Mouse (Mus musculus) stomach, embryonic 14.5 days (tissue): ENCODE measurements at regions not wholly inside any gene's neighbourhood (a gene's known extent, or its start where the extent isn't known, plus 50 kb on each side); places are given as distances from the start of the nearest gene placed in this dataset.

Experiments
- ATAC-seq: fragments of 200-750 bp; cut with Nextera tagmentation; 2 replicates; pipeline ENCODE4 v1.8.0; 2017; ENCODE audit warnings: low read depth, moderate TSS enrichment; ENCODE audit not compliant: insufficient number of reproducible peaks, insufficient read depth, low FRiP score
- H3K27ac ChIP-seq: fragments of 300-500 bp; sonication (generic); 2 replicates; pipeline ENCODE4 v1.5.1; 2014; ENCODE audit warnings: mild to moderate bottlenecking, low read length, moderate library complexity, mixed read lengths
- H3K27me3 ChIP-seq: fragments of 300-500 bp; sonication (generic); 2 replicates; pipeline ENCODE4 v1.6.1; 2014; ENCODE audit warnings: low read length, control low read depth, mixed read lengths; ENCODE audit not compliant: control insufficient read depth, insufficient read depth
- H3K36me3 ChIP-seq: fragments of 300-500 bp; sonication (generic); 2 replicates; pipeline ENCODE4 v1.6.1; 2014; ENCODE audit warnings: mild to moderate bottlenecking, control low read depth, low read length, moderate library complexity, mixed read lengths; ENCODE audit not compliant: control insufficient read depth, insufficient read depth
- H3K4me1 ChIP-seq: fragments of 300-500 bp; sonication (generic); 2 replicates; pipeline ENCODE4 v1.6.1; 2014; ENCODE audit warnings: low read length, control low read depth, mixed read lengths; ENCODE audit not compliant: control insufficient read depth, insufficient read depth
- H3K4me2 ChIP-seq: fragments of 300-500 bp; sonication (generic); replicated peaks from 2 replicates; pipeline ENCODE4 v1.6.1; 2014; ENCODE audit warnings: low read depth, low read length, control low read depth
- H3K4me3 ChIP-seq: fragments of 300-500 bp; sonication (generic); 2 replicates; pipeline ENCODE4 v1.5.1; 2014; ENCODE audit warnings: low read depth, low read length, control low read depth
- H3K9ac ChIP-seq: fragments of 300-500 bp; sonication (generic); replicated peaks from 2 replicates; pipeline ENCODE4 v1.6.1; 2014; ENCODE audit warnings: low read depth, mild to moderate bottlenecking, control low read depth, low read length, moderate library complexity, mixed read lengths
- H3K9me3 ChIP-seq: fragments of 300-500 bp; sonication (generic); 2 replicates; pipeline ENCODE4 v1.6.1; 2016; ENCODE audit warnings: low read depth, low read length, control low read depth; ENCODE audit not compliant: control insufficient read depth
- WGBS: fragments of 180-500 bp; shearing (Covaris S2); extraction: QIAGEN DNeasy Blood & Tissue Kit; methylation state at CpG from one replicate; pipeline ENCODE4 v1.1.7; 2014; 5-methylcytosine and 5-hydroxymethylcytosine counted together

GRCm38 (mm10) chr11:112044455-112044854 is 737.6 kb upstream of the Sox9 start:
- no peak overlapping the region for H3K9ac ChIP-seq
- H3K4me2 ChIP-seq: no peak overlapping the region
- no peak overlapping the region for H3K27ac ChIP-seq
- H3K36me3 ChIP-seq: no peaks in the 10 kb centered on the region
- no peak overlapping the region for H3K4me3 ChIP-seq
- ATAC-seq: no peak
- no peaks in the 10 kb centered on the region for H3K9me3 ChIP-seq
- H3K4me1 ChIP-seq: no peaks in the 10 kb centered on the region
- 66% methylated on average over 5 of the region's 5 CpGs for WGBS
- no peaks in the 10 kb centered on the region for H3K27me3 ChIP-seq

GRCm38 (mm10) chr11:112045353-112045752 is 736.7 kb upstream of the Sox9 start:
- H3K36me3 ChIP-seq: no peaks in the 10 kb centered on the region
- H3K4me3 ChIP-seq: no peak overlapping the region
- no peak overlapping the region for H3K4me2 ChIP-seq
- 85% methylated on average over 2 of the region's 2 CpGs for WGBS
- H3K27me3 ChIP-seq: no peaks in the 10 kb centered on the region
- no peaks in the 10 kb centered on the region for H3K4me1 ChIP-seq
- H3K9me3 ChIP-seq: no peaks in the 10 kb centered on the region
- H3K9ac ChIP-seq: no peak overlapping the region
- H3K27ac ChIP-seq: no peak overlapping the region
- no peak for ATAC-seq

- no peaks in the 10 kb centered on the region for H3K4me1 ChIP-seq
- WGBS: 64% methylated on average over 7 of the region's 7 CpGs
- H3K27me3 ChIP-seq: no peaks in the 10 kb centered on the region
- ATAC-seq: no peak
- H3K4me2 ChIP-seq: no peak overlapping the region
- no peak overlapping the region for H3K4me3 ChIP-seq
- H3K27ac ChIP-seq: no peak overlapping the region
- H3K36me3 ChIP-seq: no peaks in the 10 kb centered on the region
- no peaks in the 10 kb centered on the region for H3K9me3 ChIP-seq
- no peak overlapping the region for H3K9ac ChIP-seq
These were observed 731.7 kb upstream of the Sox9 start for GRCm38 (mm10) chr11:112050362-112050761.

- Histone ChIP-seq H3K36me3 (no peaks in the 10 kb centered on the region), H3K4me3 (no peak overlapping the region), H3K9me3 (no peaks in the 10 kb centered on the region), H3K4me1 (no peaks in the 10 kb centered on the region), H3K9ac (no peak overlapping the region), H3K27ac (no peak overlapping the region), H3K4me2 (no peak overlapping the region), H3K27me3 (no peaks in the 10 kb centered on the region)
- WGBS: 47% methylated on average over 6 of the region's 6 CpGs
- no peak for ATAC-seq
These were observed 726.4 kb upstream of the Sox9 start for GRCm38 (mm10) chr11:112055591-112055990.

- Histone ChIP-seq H3K9ac (no peak overlapping the region), H3K9me3 (no peaks in the 10 kb centered on the region), H3K27ac (no peak overlapping the region), H3K27me3 (no peaks in the 10 kb centered on the region), H3K4me1 (no peaks in the 10 kb centered on the region), H3K4me2 (no peak overlapping the region), H3K4me3 (no peak overlapping the region), H3K36me3 (no peaks in the 10 kb centered on the region)
- 74% methylated on average over 3 of the region's 3 CpGs for WGBS
- no peak for ATAC-seq
These were observed 714.8 kb upstream of the Sox9 start for GRCm38 (mm10) chr11:112067176-112067575.

GRCm38 (mm10) chr11:112068821-112069220 is 713.2 kb upstream of the Sox9 start:
- Histone ChIP-seq H3K4me1 (no peaks in the 10 kb centered on the region), H3K4me3 (no peak overlapping the region), H3K36me3 (no peaks in the 10 kb centered on the region), H3K9ac (no peak overlapping the region), H3K27me3 (no peaks in the 10 kb centered on the region), H3K9me3 (no peaks in the 10 kb centered on the region), H3K27ac (no peak overlapping the region), H3K4me2 (no peak overlapping the region)
- 86% methylated on average over 4 of the region's 4 CpGs for WGBS
- no peak for ATAC-seq

GRCm38 (mm10) chr11:112071571-112071970 is 710.5 kb upstream of the Sox9 start:
- Histone ChIP-seq H3K9ac (no peak overlapping the region), H3K9me3 (no peaks in the 10 kb centered on the region), H3K27me3 (no peaks in the 10 kb centered on the region), H3K4me3 (no peak overlapping the region), H3K36me3 (no peaks in the 10 kb centered on the region), H3K4me2 (no peak overlapping the region), H3K27ac (no peak overlapping the region), H3K4me1 (no peaks in the 10 kb centered on the region)
- ATAC-seq: no peak
- 86% methylated on average over 7 of the region's 7 CpGs for WGBS

- Histone ChIP-seq H3K27ac (no peak overlapping the region), H3K9ac (no peak overlapping the region), H3K4me2 (no peak overlapping the region), H3K36me3 (no peaks in the 10 kb centered on the region), H3K9me3 (no peaks in the 10 kb centered on the region), H3K27me3 (no peaks in the 10 kb centered on the region), H3K4me3 (no peak overlapping the region), H3K4me1 (no peaks in the 10 kb centered on the region)
- ATAC-seq: no peak
- 86% methylated on average over 4 of the region's 4 CpGs for WGBS
These were observed 700.6 kb upstream of the Sox9 start for GRCm38 (mm10) chr11:112081386-112081785.

- H3K27ac ChIP-seq: no peak overlapping the region
- no peak for ATAC-seq
- H3K9me3 ChIP-seq: no peaks in the 10 kb centered on the region
- WGBS: 22% methylated on average over 4 of the region's 4 CpGs
- no peak overlapping the region for H3K9ac ChIP-seq
- H3K4me1 ChIP-seq: no peaks in the 10 kb centered on the region
- H3K4me3 ChIP-seq: no peak overlapping the region
- no peaks in the 10 kb centered on the region for H3K27me3 ChIP-seq
- H3K4me2 ChIP-seq: no peak overlapping the region
- no peaks in the 10 kb centered on the region for H3K36me3 ChIP-seq
These were observed 699.0 kb upstream of the Sox9 start for GRCm38 (mm10) chr11:112083019-112083418.
